Mouse (Mus musculus): ENCODE results near the gene Esf1.

DNA sequence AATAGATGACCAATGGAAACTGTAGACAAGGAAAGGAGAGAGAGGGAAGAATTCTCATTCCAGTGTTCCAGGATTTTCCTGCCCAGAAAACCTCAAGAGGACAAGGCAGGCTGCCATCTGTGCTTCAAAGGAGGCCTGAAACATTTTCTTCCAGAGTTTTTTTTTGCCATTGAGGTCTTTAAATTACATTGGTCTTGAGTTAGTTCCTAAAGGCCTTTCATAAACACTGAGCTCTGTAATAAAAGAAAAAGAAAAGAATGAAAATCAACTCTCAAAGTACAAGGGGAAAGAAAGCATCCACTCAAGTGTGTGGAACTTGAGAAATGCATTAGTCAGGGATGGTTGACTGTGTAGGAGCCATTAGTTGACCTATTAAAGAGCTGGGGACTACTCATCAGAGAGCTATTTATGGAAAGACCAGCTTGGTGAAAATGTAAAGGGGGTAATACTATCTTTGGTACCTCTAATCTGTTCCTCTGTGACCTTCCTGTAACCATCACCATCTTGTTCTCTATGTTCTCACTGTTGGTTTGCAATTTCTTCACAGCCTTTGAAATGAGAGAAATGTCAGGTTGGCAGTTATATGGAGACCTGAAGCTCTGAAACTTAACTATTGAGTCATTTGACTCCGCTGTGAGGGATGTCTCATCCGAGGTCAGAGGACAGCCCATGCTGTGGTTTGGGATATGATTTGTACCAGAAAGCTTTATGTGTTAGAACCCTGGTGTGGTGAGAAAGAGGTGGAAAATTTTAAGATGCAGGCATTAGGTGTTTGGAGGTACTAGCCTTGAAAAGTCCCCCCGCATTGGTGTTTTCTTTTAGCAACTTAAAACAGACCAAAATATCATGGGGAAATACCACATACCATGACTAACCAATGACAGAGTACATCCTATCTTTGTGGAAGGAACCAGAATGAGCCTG lies 69.6 kb downstream of the Esf1 start:
- TF ChIP-seq CTCF (IDR thresholded peaks at IDR 0.05; ENCODE audit: control insufficient read depth, insufficient read depth, low read length) (no peak), POLR2A (IDR thresholded peaks at IDR 0.05; ENCODE audit: borderline replicate concordance, control insufficient read depth, low read depth, low read length) (no peak)
